Mouse (Mus musculus): ENCODE measurements around the gene Spire2. TPM values are rescaled to one million over a fixed set of nuclear protein-coding genes. Genes with fewer than 3 reads are reported as not detected.

The Spire2 gene
- total and polyA plus RNA-seq, 2 experiments from 2014 or later: 0.15 to 0.23 TPM

- no peak for DNase-seq (ENCODE audit: low spot score)
- 47% methylated on average over 9 of the region's 9 CpGs for WGBS
- Histone ChIP-seq H3K9ac (replicated peaks; ENCODE audit: low read depth, low read length) (no peak overlapping the region), H3K4me3 (ENCODE audit: low read depth, low read length) (no peak overlapping the region), H3K4me1 (ENCODE audit: control insufficient read depth, insufficient read depth) (peaks cover 20% of the 10 kb centered on the region), H3K27ac (ENCODE audit: low read depth) (no peak overlapping the region), H3K36me3 (replicated peaks; ENCODE audit: control insufficient read depth, insufficient read depth, low read length) (no peaks in the 10 kb centered on the region), H3K9me3 (replicated peaks; ENCODE audit: control insufficient read depth, low read length) (no peaks in the 10 kb centered on the region), H3K27me3 (ENCODE audit: control insufficient read depth, insufficient read depth, low read length) (peaks cover 39% of the 10 kb centered on the region), H3K4me2 (ENCODE audit: low read depth, low read length) (no peak overlapping the region)
- no peak for ATAC-seq (ENCODE audit: insufficient read depth, low read depth)
- no peak for TF ChIP-seq EP300 (IDR thresholded peaks at IDR 0.05; ENCODE audit: low read depth)
Measured at GRCm38 (mm10) chr8:123408586-123409544, 76.4 kb downstream of the Spire2 start.

- Histone ChIP-seq H3K4me3 (ENCODE audit: low read depth, low read length) (no peak overlapping the region), H3K9me3 (replicated peaks; ENCODE audit: control insufficient read depth, low read length) (no peaks in the 10 kb centered on the region), H3K4me1 (ENCODE audit: control insufficient read depth, insufficient read depth) (peaks cover 20% of the 10 kb centered on the region), H3K36me3 (replicated peaks; ENCODE audit: control insufficient read depth, insufficient read depth, low read length) (no peaks in the 10 kb centered on the region), H3K27ac (ENCODE audit: low read depth) (no peak overlapping the region), H3K9ac (replicated peaks; ENCODE audit: low read depth, low read length) (no peak overlapping the region), H3K27me3 (ENCODE audit: control insufficient read depth, insufficient read depth, low read length) (peaks cover 47% of the 10 kb centered on the region), H3K4me2 (ENCODE audit: low read depth, low read length) (no peak overlapping the region)
- TF ChIP-seq EP300 (IDR thresholded peaks at IDR 0.05; ENCODE audit: low read depth) (no peak), CTCF (IDR thresholded peaks at IDR 0.05; ENCODE audit: low read depth) (no peak)
- 64% methylated on average over 8 of the region's 8 CpGs for WGBS
- DNase-seq (ENCODE audit: low spot score) (peak; percentile 75), ATAC-seq (ENCODE audit: insufficient read depth, low read depth) (peak; percentile 55)
Measured at GRCm38 (mm10) chr8:123410049-123410587, 77.6 kb downstream of the Spire2 start.

GRCm38 (mm10) chr8:123410788-123411187, 78.3 kb downstream of the Spire2 start:
- H3K27me3 ChIP-seq (ENCODE audit: control insufficient read depth, insufficient read depth, low read length): peaks cover 47% of the 10 kb centered on the region
- H3K9ac ChIP-seq (replicated peaks; ENCODE audit: low read depth, low read length): no peak overlapping the region
- H3K27ac ChIP-seq (ENCODE audit: low read depth): no peak overlapping the region
- WGBS: 15% methylated on average over 11 of the region's 11 CpGs
- H3K4me1 ChIP-seq (ENCODE audit: control insufficient read depth, insufficient read depth): peaks cover 20% of the 10 kb centered on the region
- H3K4me2 ChIP-seq (ENCODE audit: low read depth, low read length): peak overlapping the region; percentile 44; the same call in 1 of the 2 replicates
- no peak for TF ChIP-seq CTCF (IDR thresholded peaks at IDR 0.05; ENCODE audit: low read depth)
- TF ChIP-seq EP300 (IDR thresholded peaks at IDR 0.05; ENCODE audit: low read depth): no peak
- H3K36me3 ChIP-seq (replicated peaks; ENCODE audit: control insufficient read depth, insufficient read depth, low read length): no peaks in the 10 kb centered on the region
- H3K9me3 ChIP-seq (replicated peaks; ENCODE audit: control insufficient read depth, low read length): no peaks in the 10 kb centered on the region
- H3K4me3 ChIP-seq (ENCODE audit: low read depth, low read length): peak overlapping the region; percentile 31; the same call in 1 of the 2 replicates
- ATAC-seq (ENCODE audit: insufficient read depth, low read depth) (no peak), DNase-seq (ENCODE audit: low spot score) (no peak)

GRCm38 (mm10) chr8:123411246-123411645, 78.7 kb downstream of the Spire2 start, which contains the start of gene Tubb3:
Gene Tubb3 (plus strand): TSS chr8:123411424.
- no peak for ATAC-seq (ENCODE audit: insufficient read depth, low read depth)
- Histone ChIP-seq H3K4me3 (ENCODE audit: low read depth, low read length) (peak within 1 kb of the TSS; percentile 31), H3K27ac (ENCODE audit: low read depth) (no peak within 1 kb of the TSS), H3K9ac (replicated peaks; ENCODE audit: low read depth, low read length) (no peak within 1 kb of the TSS), H3K27me3 (ENCODE audit: control insufficient read depth, insufficient read depth, low read length) (peaks cover 47% of the 10 kb centered on the region), H3K4me1 (ENCODE audit: control insufficient read depth, insufficient read depth) (peaks cover 20% of the 10 kb centered on the region), H3K36me3 (replicated peaks; ENCODE audit: control insufficient read depth, insufficient read depth, low read length) (no peaks in the 10 kb centered on the region), H3K9me3 (replicated peaks; ENCODE audit: control insufficient read depth, low read length) (no peaks in the 10 kb centered on the region), H3K4me2 (ENCODE audit: low read depth, low read length) (peak within 1 kb of the TSS; percentile 44)
- TF ChIP-seq CTCF (IDR thresholded peaks at IDR 0.05; ENCODE audit: low read depth) (no peak), EP300 (IDR thresholded peaks at IDR 0.05; ENCODE audit: low read depth) (no peak)
- 0% methylated on average over 27 of the region's 29 CpGs for WGBS
- no peak for DNase-seq (ENCODE audit: low spot score)

- Histone ChIP-seq H3K4me1 (ENCODE audit: control insufficient read depth, insufficient read depth) (peaks cover 20% of the 10 kb centered on the region), H3K27me3 (ENCODE audit: control insufficient read depth, insufficient read depth, low read length) (peaks cover 47% of the 10 kb centered on the region), H3K9me3 (replicated peaks; ENCODE audit: control insufficient read depth, low read length) (no peaks in the 10 kb centered on the region), H3K9ac (replicated peaks; ENCODE audit: low read depth, low read length) (no peak overlapping the region), H3K4me2 (ENCODE audit: low read depth, low read length) (peak overlapping the region; percentile 44), H3K4me3 (ENCODE audit: low read depth, low read length) (peak overlapping the region; percentile 31), H3K27ac (ENCODE audit: low read depth) (no peak overlapping the region), H3K36me3 (replicated peaks; ENCODE audit: control insufficient read depth, insufficient read depth, low read length) (no peaks in the 10 kb centered on the region)
- no peak for TF ChIP-seq EP300 (IDR thresholded peaks at IDR 0.05; ENCODE audit: low read depth)
- TF ChIP-seq CTCF (IDR thresholded peaks at IDR 0.05; ENCODE audit: low read depth): no peak
- WGBS: 13% methylated on average over 16 of the region's 16 CpGs
- ATAC-seq (ENCODE audit: insufficient read depth, low read depth) (no peak), DNase-seq (ENCODE audit: low spot score) (no peak)
Measured at GRCm38 (mm10) chr8:123411781-123412327, 79.3 kb downstream of the Spire2 start.
